Comparison of ENCODE assay signal across 9 mouse cellular contexts in genomic region chr11:18754732-18755525, GRCm38 (mm10).
DNase-seq lines count a peak whose midpoint lies in the region; ATAC-seq lines count a peak whose summit lies in the region.
"Had no signal": no experiment of that assay in that cellular context is flagged by ENCODE, and none has a peak within 500 bp of the region (broad histone marks: within the 10 kb centered on the region; RNA-seq: fewer than 3 reads in every experiment).

No protein-coding gene starts in this region.

- H3K4me1 ChIP-seq in intestine, embryonic 16.5 days (ENCODE audit: control insufficient read depth, insufficient read depth, low read length): peaks cover 15% of the 10 kb centered on the region
- peaks cover 28% of the 10 kb centered on the region for H3K4me1 ChIP-seq in stomach, embryonic 14.5 days (ENCODE audit: control insufficient read depth, insufficient read depth, low read length)

- H3K36me3 ChIP-seq in intestine, embryonic 16.5 days (ENCODE audit: control insufficient read depth, insufficient read depth, low read length): no peaks in the 10 kb centered on the region
- H3K36me3 ChIP-seq in stomach, embryonic 14.5 days (ENCODE audit: control insufficient read depth, insufficient read depth, low read length): no peaks in the 10 kb centered on the region

- ATAC-seq in intestine, embryonic 16.5 days: 0 out of 2 replicates have a peak, but pooled peaks have one; percentile 7
- peak; percentile 19; the same call in 1 of the 2 replicates for ATAC-seq in stomach, embryonic 14.5 days (ENCODE audit: insufficient number of reproducible peaks, insufficient read depth, low FRiP score, low read depth)
- ATAC-seq in erythroblast, adult 5-6 weeks (replicated peaks; ENCODE audit: low FRiP score, poor library complexity, severe bottlenecking): no peak
- ATAC-seq: forebrain, embryonic 14.5 days had no signal

- no peaks in the 10 kb centered on the region for H3K27me3 ChIP-seq in intestine, embryonic 16.5 days (replicated peaks; ENCODE audit: control insufficient read depth, insufficient read depth, low read length)
- H3K27me3 ChIP-seq in stomach, embryonic 14.5 days (ENCODE audit: control insufficient read depth, insufficient read depth, low read length): no peaks in the 10 kb centered on the region

- peak; percentile 21 for DNase-seq in adrenal gland, postnatal 10 days
- no peak for DNase-seq in adrenal gland, adult 18-20 months (ENCODE audit: low spot score in 2 of 2)
- DNase-seq in left cerebral cortex, postnatal 4 days: peak; percentile 57
- no peak for DNase-seq in left cerebral cortex, postnatal 14 days (ENCODE audit: low spot score in 2 of 2)
- DNase-seq in spleen, postnatal 14 days (ENCODE audit: low spot score in 2 of 2): no peak

- intact Hi-C loops in left cerebral cortex, postnatal 4 days (cut with DNase I): no loop called here
- intact Hi-C loops in left cerebral cortex, postnatal 14 days (cut with DNase I): loop anchor here (5.0 kb wide), 2 partner anchors 117 to 267 kb away; no protein-coding TSS in a partner anchor

- WGBS in intestine, embryonic 16.5 days: 36% methylated on average over 9 of the region's 9 CpGs
- WGBS in stomach, embryonic 14.5 days: 14% methylated on average over 9 of the region's 9 CpGs

- peak overlapping the region; percentile 41 for H3K4me2 ChIP-seq in intestine, embryonic 16.5 days (ENCODE audit: low read depth, low read length)
- H3K4me2 ChIP-seq in stomach, embryonic 14.5 days (replicated peaks; ENCODE audit: low read depth, low read length): peak overlapping the region; percentile 31

- 0 out of 2 replicates have a peak overlapping the region, but pooled peaks have one; percentile 27 for H3K9ac ChIP-seq in intestine, embryonic 16.5 days (ENCODE audit: low read depth, low read length)
- peak overlapping the region; percentile 47 for H3K9ac ChIP-seq in stomach, embryonic 14.5 days (replicated peaks; ENCODE audit: low read depth, low read length)

- no peaks in the 10 kb centered on the region for H3K9me3 ChIP-seq in intestine, embryonic 16.5 days (ENCODE audit: control insufficient read depth, low read length)
- H3K9me3 ChIP-seq in stomach, embryonic 14.5 days (ENCODE audit: control insufficient read depth, low read depth, low read length): no peaks in the 10 kb centered on the region

- H3K4me3 ChIP-seq in intestine, embryonic 16.5 days (ENCODE audit: low read length): no peak overlapping the region
- H3K4me3 ChIP-seq in stomach, embryonic 14.5 days (ENCODE audit: low read depth, low read length): peak overlapping the region; percentile 14

- H3K27ac ChIP-seq in intestine, embryonic 16.5 days (ENCODE audit: low read length): peak overlapping the region; percentile 71
- H3K27ac ChIP-seq in stomach, embryonic 14.5 days (ENCODE audit: low read length): peak overlapping the region; percentile 96

Comparison
In these comparisons a context has a peak if more than half of its experiments do, and no peak if none do; other contexts are left out.
1. DNase-seq: peak in adrenal gland, postnatal 10 days (single experiment) and left cerebral cortex, postnatal 4 days (single experiment); none in adrenal gland, adult 18-20 months (0 of 2), left cerebral cortex, postnatal 14 days (0 of 2) and spleen, postnatal 14 days (0 of 2).